Mouse (Mus musculus) left cerebral cortex, adult 18-20 months (tissue): Measurements from ENCODE around the gene Col2a1. TPM values are rescaled to one million over a fixed set of nuclear protein-coding genes. Genes with fewer than 3 reads are reported as not detected.

Source experiments
- DNase-seq, 2 experiments: peaks; one replicate each; pipeline ENCODE4 v3.0.0; 2021 to 2022; ENCODE audit warnings: low spot score in 2 of 2, mixed read lengths in 1 of 2
- long read RNA-seq, 2 experiments: library from polyadenylated mRNA; stranded (forward); transcript quantifications; one replicate each; pipeline ENCODE4 v2.0.0; 2021
- total RNA-seq, 2 experiments: library from RNA; stranded (reverse); gene quantifications; 2 replicates each; pipeline ENCODE4 v1.2.3; 2021

Col2a1 gene
- total RNA-seq, result under 1 TPM; 0.86 to 0.91 TPM
- long read RNA-seq, experiment 1, full-length matches to known transcripts, result 1 of 1 reads
- long read RNA-seq, experiment 1, partial matches to known transcripts, result 0 of 1 reads
- long read RNA-seq, experiment 1, other reads (novel, unspliced or antisense), result 0 of 1 reads
- long read RNA-seq, experiment 2, result 0 reads

GRCm38 (mm10) chr15:98003822-98004739 lies at the start of gene Col2a1:
TSS of gene Col2a1 (minus strand) at chr15:98004695.
- no peak for DNase-seq

GRCm38 (mm10) chr15:98051685-98052084 lies 47.2 kb upstream of the Col2a1 start:
- no peak for DNase-seq

DNA sequence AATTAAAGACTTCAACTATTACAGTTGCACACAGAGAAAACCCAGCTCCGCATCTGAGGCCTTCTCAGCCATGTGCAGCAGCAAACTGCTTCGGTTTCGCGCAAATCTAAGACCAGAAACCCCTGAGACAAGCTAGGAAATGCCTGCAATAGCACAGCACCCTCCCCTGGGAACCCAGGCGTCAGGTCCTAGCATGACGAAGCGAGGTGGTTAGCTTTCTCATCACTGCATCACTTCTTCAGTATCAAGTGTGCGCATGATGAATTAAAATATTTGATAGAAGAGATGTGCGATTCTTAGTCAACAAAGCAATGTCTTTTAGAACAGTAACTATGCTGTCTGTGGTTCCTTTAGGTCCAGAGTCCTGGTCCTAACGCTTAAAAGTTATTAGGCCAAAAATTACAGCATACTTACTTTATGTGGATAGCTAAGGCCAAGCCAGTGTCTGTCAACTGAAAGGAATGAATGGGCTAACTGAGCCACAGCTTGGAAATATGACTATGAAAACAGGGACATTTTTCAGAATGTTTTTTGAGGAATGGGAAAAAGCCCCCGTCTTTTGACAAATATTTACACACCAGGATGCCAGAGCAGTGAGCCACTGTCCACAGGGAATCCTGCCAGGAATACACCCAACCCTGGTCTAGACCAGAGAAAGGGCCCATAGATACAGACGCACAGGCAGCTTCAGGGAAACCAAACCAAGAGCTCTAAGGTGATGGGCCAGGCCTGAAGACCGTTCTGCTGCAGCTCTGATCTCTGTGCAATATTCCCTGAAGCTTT lies 44.6 kb upstream of the Col2a1 start:
- DNase-seq, result no peak

DNA sequence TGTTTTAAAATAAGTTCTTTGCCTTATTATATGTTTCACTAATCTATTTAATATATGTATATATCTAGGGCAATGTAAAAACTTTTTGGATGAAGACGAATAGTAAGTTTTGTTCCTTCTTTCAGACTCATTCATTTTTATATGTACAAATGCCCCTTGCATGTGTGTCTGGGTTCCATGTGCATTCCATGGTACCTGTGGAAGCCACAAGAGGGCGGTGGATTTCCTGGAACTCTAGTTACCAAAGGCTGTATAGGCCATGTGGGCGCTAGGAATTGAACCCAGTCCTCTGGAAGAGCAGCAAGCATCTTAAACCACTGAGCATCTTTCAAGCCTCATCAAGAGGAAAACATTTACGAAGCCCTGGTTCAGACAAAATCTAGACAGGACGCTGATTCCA lies 39.9 kb upstream of the Col2a1 start:
- no peak for DNase-seq

DNA sequence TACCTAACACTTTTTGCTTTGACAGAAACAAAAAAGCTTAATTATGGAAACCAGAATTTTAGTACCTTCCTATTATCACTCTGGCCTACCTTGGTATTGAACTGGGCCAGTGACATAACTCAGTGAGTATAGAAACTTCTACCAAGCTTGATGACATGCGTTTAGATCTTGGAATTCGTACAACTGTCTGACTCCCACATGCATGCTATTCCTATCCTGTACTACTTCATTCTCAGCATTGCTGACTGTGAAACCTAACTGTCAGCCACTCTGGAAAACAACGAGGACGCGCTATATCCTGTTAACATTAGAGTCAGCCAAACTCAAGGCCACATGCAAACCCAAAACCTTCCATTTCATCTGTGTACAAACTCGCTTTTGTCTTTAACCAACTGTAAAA lies 39.5 kb upstream of the Col2a1 start:
- DNase-seq, result peak in 1 of 2 experiments; percentile 7

GRCm38 (mm10) chr15:98042508-98042907 lies 38.0 kb upstream of the Col2a1 start:
- DNase-seq, result no peak

DNA sequence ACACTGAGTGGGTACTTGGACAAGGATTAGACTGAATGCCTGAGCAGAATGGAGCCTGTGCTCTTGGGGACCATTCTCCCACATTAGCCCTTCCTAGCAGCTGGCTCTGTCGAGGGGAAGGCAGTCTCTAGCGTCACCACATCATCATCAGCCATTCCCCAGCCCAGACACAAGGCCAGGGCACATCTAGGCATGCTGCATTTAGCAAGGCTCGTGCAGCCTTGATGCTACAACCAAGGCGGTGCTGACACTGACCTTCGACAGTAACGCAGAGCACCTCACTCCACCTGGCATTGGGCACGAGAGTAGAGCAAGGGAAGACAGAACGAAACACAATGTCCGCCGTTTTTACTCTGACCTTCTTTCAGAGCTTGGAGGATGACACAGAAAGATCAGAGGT lies 35.2 kb upstream of the Col2a1 start:
- DNase-seq, result no peak

GRCm38 (mm10) chr15:98036578-98036977 lies 32.1 kb upstream of the Col2a1 start:
- DNase-seq, result no peak

DNA sequence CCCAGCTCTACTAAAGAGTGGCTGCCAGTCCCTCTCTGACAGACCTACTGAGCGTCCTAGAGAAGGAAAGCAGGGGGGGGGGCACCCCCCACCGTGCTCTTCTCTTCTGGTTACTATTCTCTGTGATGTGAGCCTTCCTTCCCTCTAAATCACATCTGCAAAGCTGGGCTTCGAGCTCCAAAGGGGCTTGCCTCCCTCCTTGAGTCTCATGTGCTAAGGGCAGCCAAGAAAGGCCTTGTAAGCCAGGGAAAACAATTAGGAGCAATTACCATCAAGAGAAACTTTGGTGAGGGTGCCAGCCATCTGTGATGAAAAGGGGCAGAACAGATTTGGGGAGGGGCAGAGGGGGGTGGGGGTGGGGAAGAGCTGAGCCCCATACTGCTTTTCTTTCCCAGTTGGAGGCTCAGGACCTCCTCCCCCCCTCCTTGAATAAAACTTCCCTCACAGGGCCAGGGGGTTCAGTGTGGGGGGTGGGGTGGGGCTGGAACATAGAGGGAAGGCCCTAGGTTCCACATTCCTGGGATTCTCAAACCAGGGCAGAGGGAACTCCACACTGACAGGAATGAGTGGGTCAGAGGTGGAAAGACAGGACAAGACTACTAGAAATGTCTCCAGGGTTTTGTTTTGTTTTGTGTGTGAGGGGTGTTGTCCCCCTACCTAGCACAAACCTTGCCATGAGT lies 30.7 kb upstream of the Col2a1 start:
- no peak for DNase-seq

GRCm38 (mm10) chr15:98033233-98033748 lies 28.8 kb upstream of the Col2a1 start:
- no peak for DNase-seq

DNA sequence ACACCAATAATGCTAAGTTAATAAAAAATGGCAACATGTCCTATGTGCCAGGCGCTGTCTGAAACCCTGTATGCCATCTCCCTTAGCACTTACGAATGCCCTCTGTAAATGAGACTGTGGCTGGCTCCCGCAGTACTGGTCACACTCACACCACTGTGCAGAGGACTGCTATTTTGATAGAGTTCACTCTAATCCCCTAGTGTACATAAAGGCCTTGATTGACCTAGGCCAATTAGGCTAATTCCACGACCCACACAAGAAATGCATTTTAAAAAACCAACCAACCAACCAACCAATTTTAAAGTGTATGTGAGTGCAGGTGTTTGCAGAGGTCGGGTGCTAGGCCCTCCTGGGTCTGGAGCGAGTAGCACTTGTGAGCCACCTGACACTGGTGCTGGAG lies 25.3 kb upstream of the Col2a1 start:
- no peak for DNase-seq

GRCm38 (mm10) chr15:98026967-98027904 lies 22.7 kb upstream of the Col2a1 start:
- DNase-seq, result no peak

GRCm38 (mm10) chr15:98025611-98026010 lies 21.1 kb upstream of the Col2a1 start:
- no peak for DNase-seq

- no peak for DNase-seq
Observed at GRCm38 (mm10) chr15:98023137-98023536, 18.6 kb upstream of the Col2a1 start.

GRCm38 (mm10) chr15:98021886-98022285 lies 17.4 kb upstream of the Col2a1 start:
- no peak for DNase-seq

DNA sequence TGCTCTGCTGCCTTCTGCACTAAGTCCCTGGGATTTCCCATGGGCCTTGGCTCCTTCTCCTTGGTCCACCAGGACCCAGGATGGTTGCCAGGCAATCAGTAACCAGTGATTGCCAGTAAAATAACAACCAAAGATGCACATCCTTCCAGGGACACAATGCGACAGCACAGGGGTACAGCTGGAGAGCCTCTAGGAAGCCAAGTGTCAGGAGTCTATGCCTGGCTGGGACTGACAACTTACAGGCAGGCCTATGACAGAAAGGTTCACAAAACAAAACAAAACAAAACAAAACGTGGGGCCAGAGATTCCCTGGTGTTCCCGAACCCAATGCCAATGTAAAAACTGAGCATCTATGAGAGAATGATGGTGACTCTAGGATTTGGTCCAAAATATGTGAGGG lies 14.6 kb upstream of the Col2a1 start:
- DNase-seq, result no peak

- no peak for DNase-seq
Observed at GRCm38 (mm10) chr15:98017925-98018324, 13.4 kb upstream of the Col2a1 start.

- DNase-seq, result no peak
Observed at GRCm38 (mm10) chr15:98012810-98013209, 8.3 kb upstream of the Col2a1 start.

DNA sequence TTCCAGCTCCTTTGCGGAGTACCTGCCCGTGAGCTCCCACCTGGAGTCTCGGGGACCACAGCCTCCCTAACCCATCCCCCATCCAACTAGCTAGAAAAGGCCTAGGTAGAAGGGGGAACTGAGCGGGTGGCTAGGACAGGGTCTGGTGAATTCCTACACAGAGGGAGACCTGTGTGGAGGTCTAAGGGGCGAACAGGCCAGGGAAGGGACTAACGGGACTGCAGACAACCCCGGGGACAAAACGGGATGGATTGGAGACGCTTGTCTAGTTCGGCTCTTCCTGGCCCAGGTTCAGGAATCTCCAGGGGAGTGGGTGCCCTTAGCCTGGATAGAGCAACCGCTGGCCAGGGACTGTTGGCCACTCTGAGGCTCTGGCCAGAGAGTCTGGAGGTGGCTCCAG lies 686 bp upstream of the Col2a1 start:
- no peak for DNase-seq

DNA sequence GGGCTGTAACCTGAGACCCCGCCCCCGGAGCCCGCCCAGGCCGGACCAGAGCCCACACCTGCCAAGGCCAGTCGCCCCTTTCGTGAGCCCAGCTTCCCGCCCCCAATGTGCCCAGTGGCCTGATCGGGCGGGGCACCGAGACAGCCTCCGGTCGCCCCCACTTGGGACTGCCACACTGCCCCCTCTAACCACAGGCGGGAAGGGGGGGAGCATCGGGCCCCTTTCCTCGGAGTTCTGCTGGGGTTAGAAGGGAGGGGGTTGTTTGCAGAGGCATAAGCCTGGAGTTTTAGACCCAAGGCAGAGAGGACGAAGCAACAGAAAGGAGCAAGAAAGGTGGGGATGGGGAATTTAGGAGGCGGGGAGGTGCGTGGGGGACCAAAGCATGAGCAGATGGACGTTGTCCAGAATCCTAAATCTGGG lies 255 bp upstream of the Col2a1 start:
- no peak for DNase-seq
